Mouse (Mus musculus) kidney, adult 2 months (tissue): ENCODE results near the gene 9430015G10Rik.

Experiments used
- CTCF ChIP-seq: fragments of 200-500 bp; conservative IDR thresholded peaks from 2 replicates; pipeline ENCODE4 v1.5.1; 2011; ENCODE audit warnings: low read depth, mild to moderate bottlenecking, control low read depth, low read length, moderate library complexity, mixed read lengths; ENCODE audit not compliant: insufficient read depth, insufficient read length
- POLR2A ChIP-seq: fragments of 200-500 bp; IDR thresholded peaks from one replicate; pipeline ENCODE4 v1.6.1; 2011; ENCODE audit warnings: low read depth, low read length, control low read depth

DNA sequence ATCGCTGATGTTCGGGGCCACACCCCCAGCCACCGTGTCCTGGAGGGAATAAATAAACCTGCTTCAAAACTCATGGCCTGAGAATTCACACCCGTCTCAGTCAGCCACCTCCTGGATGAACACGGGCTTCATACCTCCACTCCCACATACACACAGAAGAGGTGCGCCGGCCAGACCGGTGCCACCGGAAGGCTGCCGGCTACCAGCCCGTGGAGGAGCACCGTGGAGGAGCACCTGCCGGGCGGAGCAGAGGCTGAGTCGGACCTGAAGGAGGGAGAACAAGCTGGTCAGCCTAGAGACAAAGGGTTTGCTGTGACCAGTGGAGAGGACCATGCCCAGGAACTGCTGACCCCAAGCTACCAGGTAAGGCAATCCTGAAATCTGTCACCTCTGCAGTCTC, 20.7 kb downstream of the 9430015G10Rik start, which contains the start of gene Rnf223:
- TF ChIP-seq CTCF (no peak), POLR2A (no peak)
